Mouse (Mus musculus) liver, embryonic 13.5 days (tissue): ENCODE data around the gene Arhgap32. TPM values are rescaled to one million over a fixed set of nuclear protein-coding genes. Genes with fewer than 3 reads are reported as not detected.
"Not testable (repeated sequence)": the region's sequence is repeated elsewhere in the genome, so short reads cannot be mapped to it uniquely, and the experiment has no call there.

Source experiments
- ATAC-seq: fragments of 200-750 bp; cut with Nextera tagmentation; 2 replicates; pipeline ENCODE4 v1.8.0; 2017; ENCODE audit warnings: low read depth, mild to moderate bottlenecking, moderate number of reproducible peaks, moderate library complexity
- DNase-seq: peaks from one replicate; pipeline ENCODE4 v3.0.0; 2022
- H3K27ac ChIP-seq: fragments of 300-500 bp; sonication (generic); 2 replicates; pipeline ENCODE4 v1.5.1; 2015; ENCODE audit warnings: moderate library complexity, mild to moderate bottlenecking, inconsistent platforms
- H3K27me3 ChIP-seq: fragments of 300-500 bp; sonication (generic); 2 replicates; pipeline ENCODE4 v1.6.1; 2015; ENCODE audit warnings: mild to moderate bottlenecking, inconsistent platforms
- H3K36me3 ChIP-seq: fragments of 300-500 bp; sonication (generic); 2 replicates; pipeline ENCODE4 v1.6.1; 2015; ENCODE audit warnings: mild to moderate bottlenecking, inconsistent platforms
- H3K4me1 ChIP-seq: fragments of 300-500 bp; sonication (generic); replicated peaks from 2 replicates; pipeline ENCODE4 v1.6.1; 2015; ENCODE audit warnings: inconsistent platforms
- H3K4me2 ChIP-seq: fragments of 300-500 bp; sonication (generic); 2 replicates; pipeline ENCODE4 v1.6.1; 2015; ENCODE audit warnings: inconsistent platforms, mild to moderate bottlenecking, moderate library complexity
- H3K4me3 ChIP-seq: fragments of 300-500 bp; sonication (generic); replicated peaks from 2 replicates; pipeline ENCODE4 v1.5.1; 2015; ENCODE audit warnings: mild to moderate bottlenecking, inconsistent platforms
- H3K9ac ChIP-seq: fragments of 300-500 bp; sonication (generic); 2 replicates; pipeline ENCODE4 v1.6.1; 2015; ENCODE audit warnings: mild to moderate bottlenecking, inconsistent platforms
- H3K9me3 ChIP-seq: fragments of 300-500 bp; sonication (generic); replicated peaks from 2 replicates; pipeline ENCODE4 v1.6.1; 2016; ENCODE audit warnings: inconsistent platforms
- WGBS: fragments of 180-500 bp; shearing (Covaris S2); methylation state at CpG from one replicate; pipeline ENCODE4 v1.1.7; 2015; ENCODE audit not compliant: insufficient replicate concordance; 5-methylcytosine and 5-hydroxymethylcytosine counted together
- polyA plus RNA-seq: library from polyadenylated mRNA; unstranded; fragments of >200 nt; fragmentation: Nextera tagmentation; extraction: Ambion mirVana; gene quantifications from 2 replicates; pipeline ENCODE4 v1.2.1, GENCODE M21; 2015

The Arhgap32 gene
- polyA plus RNA-seq, 1 experiment from 2014 or later, result 0.28 TPM

GRCm38 (mm10) chr9:32159724-32160123 lies 43.8 kb downstream of the Arhgap32 start:
- Histone ChIP-seq H3K4me3 (no peak overlapping the region), H3K27me3 (no peaks in the 10 kb centered on the region), H3K9ac (no peak overlapping the region), H3K4me2 (no peak overlapping the region), H3K4me1 (peaks cover 19% of the 10 kb centered on the region), H3K9me3 (no peaks in the 10 kb centered on the region), H3K36me3 (no peaks in the 10 kb centered on the region), H3K27ac (no peak overlapping the region)
- 53% methylated on average over 3 of the region's 3 CpGs for WGBS
- ATAC-seq (no peak), DNase-seq (no peak)

GRCm38 (mm10) chr9:32162792-32163191 lies 46.9 kb downstream of the Arhgap32 start:
- peak; percentile 15 for DNase-seq
- Histone ChIP-seq H3K36me3 (no peaks in the 10 kb centered on the region), H3K9ac (no peak overlapping the region), H3K4me2 (no peak overlapping the region), H3K9me3 (no peaks in the 10 kb centered on the region), H3K4me3 (no peak overlapping the region), H3K4me1 (peaks cover 18% of the 10 kb centered on the region), H3K27me3 (no peaks in the 10 kb centered on the region), H3K27ac (no peak overlapping the region; the same call in 1 of the 2 replicates)
- WGBS, result 31% methylated on average over 2 of the region's 2 CpGs
- peak; percentile 93 for ATAC-seq

- WGBS, result 89% methylated on average over 6 of the region's 6 CpGs
Measured at GRCm38 (mm10) chr9:32163820-32164219, 47.9 kb downstream of the Arhgap32 start.

GRCm38 (mm10) chr9:32168546-32169137 lies 52.7 kb downstream of the Arhgap32 start:
- no peaks in the 10 kb centered on the region for H3K9me3 ChIP-seq
- DNase-seq, result no peak
- H3K4me1 ChIP-seq, result peaks cover 8% of the 10 kb centered on the region; the same call in 1 of the 2 replicates
- no peak overlapping the region for H3K4me3 ChIP-seq
- no peak overlapping the region for H3K9ac ChIP-seq
- 73% methylated on average over 5 of the region's 5 CpGs for WGBS
- no peak overlapping the region for H3K4me2 ChIP-seq
- no peaks in the 10 kb centered on the region for H3K36me3 ChIP-seq
- ATAC-seq, result no peak
- H3K27me3 ChIP-seq, result no peaks in the 10 kb centered on the region
- no peak overlapping the region for H3K27ac ChIP-seq

More at GRCm38 (mm10) chr9:32163820-32164219, 47.9 kb downstream of the Arhgap32 start:
- not testable (repeated sequence) for H3K27me3 ChIP-seq, H3K4me2 ChIP-seq, DNase-seq, ATAC-seq, H3K9me3 ChIP-seq, H3K27ac ChIP-seq, H3K9ac ChIP-seq, H3K36me3 ChIP-seq, H3K4me3 ChIP-seq
- H3K4me1 ChIP-seq, result peaks cover 22% of the 10 kb centered on the region

- WGBS, result 70% methylated on average over 8 of the region's 8 CpGs
- no peaks in the 10 kb centered on the region for H3K9me3 ChIP-seq
- H3K27ac ChIP-seq, result no peak overlapping the region
- ATAC-seq (no peak), DNase-seq (no peak)
- no peak overlapping the region for H3K4me2 ChIP-seq
- H3K36me3 ChIP-seq, result no peaks in the 10 kb centered on the region
- no peak overlapping the region for H3K4me3 ChIP-seq
- no peak overlapping the region for H3K9ac ChIP-seq
- peaks cover 7% of the 10 kb centered on the region; the same call in 1 of the 2 replicates for H3K4me1 ChIP-seq
- H3K27me3 ChIP-seq, result no peaks in the 10 kb centered on the region
Measured at GRCm38 (mm10) chr9:32170713-32171112, 54.8 kb downstream of the Arhgap32 start.

GRCm38 (mm10) chr9:32176612-32177011 lies 60.7 kb downstream of the Arhgap32 start:
- H3K9ac ChIP-seq, result no peak overlapping the region
- no peak overlapping the region for H3K4me3 ChIP-seq
- ATAC-seq (no peak), DNase-seq (no peak)
- no peaks in the 10 kb centered on the region for H3K36me3 ChIP-seq
- no peaks in the 10 kb centered on the region for H3K4me1 ChIP-seq
- no peak overlapping the region for H3K27ac ChIP-seq
- H3K27me3 ChIP-seq, result no peaks in the 10 kb centered on the region
- no peak overlapping the region for H3K4me2 ChIP-seq
- WGBS, result 66% methylated on average over 4 of the region's 4 CpGs
- H3K9me3 ChIP-seq, result no peaks in the 10 kb centered on the region

- no peaks in the 10 kb centered on the region for H3K9me3 ChIP-seq
- WGBS, result 10% methylated on average over 2 of the region's 2 CpGs
Measured at GRCm38 (mm10) chr9:32181170-32181569, 65.2 kb downstream of the Arhgap32 start.

GRCm38 (mm10) chr9:32186489-32186888 lies 70.6 kb downstream of the Arhgap32 start:
- ATAC-seq, result no peak
- Histone ChIP-seq H3K4me3 (no peak overlapping the region), H3K27me3 (no peaks in the 10 kb centered on the region), H3K4me2 (no peak overlapping the region), H3K9me3 (no peaks in the 10 kb centered on the region), H3K27ac (no peak overlapping the region), H3K9ac (no peak overlapping the region), H3K4me1 (no peaks in the 10 kb centered on the region), H3K36me3 (no peaks in the 10 kb centered on the region)
- WGBS, result 80% methylated on average over 2 of the region's 2 CpGs
- DNase-seq, result no peak

More at GRCm38 (mm10) chr9:32181170-32181569, 65.2 kb downstream of the Arhgap32 start:
- H3K4me1 ChIP-seq, result no peaks in the 10 kb centered on the region
- H3K4me3 ChIP-seq, result no peak overlapping the region
- DNase-seq (no peak), ATAC-seq (no peak)
- no peaks in the 10 kb centered on the region for H3K27me3 ChIP-seq
- no peak overlapping the region for H3K4me2 ChIP-seq
- no peaks in the 10 kb centered on the region for H3K36me3 ChIP-seq
- no peak overlapping the region for H3K27ac ChIP-seq
- H3K9ac ChIP-seq, result no peak overlapping the region

GRCm38 (mm10) chr9:32192295-32193073 lies 76.5 kb downstream of the Arhgap32 start:
- H3K4me3 ChIP-seq, result no peak overlapping the region
- no peaks in the 10 kb centered on the region for H3K36me3 ChIP-seq
- H3K4me2 ChIP-seq, result no peak overlapping the region
- 67% methylated on average over 5 of the region's 5 CpGs for WGBS
- H3K9ac ChIP-seq, result no peak overlapping the region
- H3K27me3 ChIP-seq, result no peaks in the 10 kb centered on the region
- no peak overlapping the region for H3K27ac ChIP-seq
- H3K9me3 ChIP-seq, result no peaks in the 10 kb centered on the region
- no peak for ATAC-seq
- DNase-seq, result no peak
- no peaks in the 10 kb centered on the region for H3K4me1 ChIP-seq

- ATAC-seq (no peak), DNase-seq (no peak)
- Histone ChIP-seq H3K36me3 (no peaks in the 10 kb centered on the region), H3K9ac (no peak overlapping the region), H3K4me3 (no peak overlapping the region), H3K27ac (no peak overlapping the region), H3K4me2 (no peak overlapping the region), H3K4me1 (no peaks in the 10 kb centered on the region), H3K27me3 (no peaks in the 10 kb centered on the region), H3K9me3 (no peaks in the 10 kb centered on the region)
- WGBS, result 30% methylated on average over 7 of the region's 7 CpGs
Measured at GRCm38 (mm10) chr9:32204450-32204990, 88.6 kb downstream of the Arhgap32 start.

GRCm38 (mm10) chr9:32207133-32207532 lies 91.2 kb downstream of the Arhgap32 start:
- 78% methylated on average over 8 of the region's 8 CpGs for WGBS
- ATAC-seq, result no peak

More at GRCm38 (mm10) chr9:32207133-32207532, 91.2 kb downstream of the Arhgap32 start:
- no peak overlapping the region for H3K4me3 ChIP-seq
- no peaks in the 10 kb centered on the region for H3K9me3 ChIP-seq
- no peak overlapping the region for H3K9ac ChIP-seq
- no peaks in the 10 kb centered on the region for H3K27me3 ChIP-seq
- no peaks in the 10 kb centered on the region for H3K4me1 ChIP-seq
- no peak overlapping the region for H3K4me2 ChIP-seq
- DNase-seq, result no peak
- H3K36me3 ChIP-seq, result no peaks in the 10 kb centered on the region
- H3K27ac ChIP-seq, result no peak overlapping the region
